Mouse (Mus musculus) liver, adult 2 months (tissue): ENCODE data around the gene Tk1.

Source experiments
- CTCF ChIP-seq: fragments of 200-500 bp; IDR thresholded peaks from 2 replicates; pipeline ENCODE4 v1.5.1; 2011; ENCODE audit warnings: low read depth, low read length, control low read depth
- POLR2A ChIP-seq: fragments of 200-500 bp; IDR thresholded peaks from 2 replicates; pipeline ENCODE4 v1.6.1; 2011; ENCODE audit warnings: low read length, control low read depth; ENCODE audit not compliant: insufficient read depth; ENCODE audit errors: extremely low read depth

DNA sequence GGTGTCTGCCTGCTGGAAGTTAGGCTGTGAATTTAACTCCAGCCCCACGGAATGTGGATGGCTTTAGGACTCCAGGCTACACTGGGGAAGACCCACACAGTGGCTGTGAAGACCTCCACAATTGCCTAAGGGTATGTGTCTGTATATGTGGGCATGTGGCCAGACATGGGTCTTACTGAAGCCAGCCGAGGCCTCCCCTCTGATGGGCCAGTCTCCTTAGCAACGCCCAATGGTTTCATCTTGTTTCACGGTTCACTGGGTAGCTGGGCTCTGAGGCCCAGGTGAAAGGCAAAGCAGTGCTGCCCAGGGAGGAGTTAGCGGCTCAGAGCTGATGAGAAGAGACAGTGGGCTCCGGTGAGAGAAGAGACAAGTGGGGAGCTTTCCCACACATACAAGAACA is 40.1 kb upstream of the Tk1 start:
- TF ChIP-seq CTCF: no peak
- no peak for TF ChIP-seq POLR2A
